Mouse (Mus musculus): ENCODE data around the gene Ralbp1.

The Ralbp1 gene

GRCm38 (mm10) chr17:65885697-65886529, at the start of gene Ralbp1:
Gene Ralbp1, minus strand, starts transcription at chr17:65885798.
- peak; percentile 48 to 63 for DNase-seq (ENCODE audit: low spot score in 2 of 2)

GRCm38 (mm10) chr17:65933741-65934140, 48.1 kb upstream of the Ralbp1 start:
- DNase-seq (ENCODE audit: low spot score in 2 of 2): no peak

DNA sequence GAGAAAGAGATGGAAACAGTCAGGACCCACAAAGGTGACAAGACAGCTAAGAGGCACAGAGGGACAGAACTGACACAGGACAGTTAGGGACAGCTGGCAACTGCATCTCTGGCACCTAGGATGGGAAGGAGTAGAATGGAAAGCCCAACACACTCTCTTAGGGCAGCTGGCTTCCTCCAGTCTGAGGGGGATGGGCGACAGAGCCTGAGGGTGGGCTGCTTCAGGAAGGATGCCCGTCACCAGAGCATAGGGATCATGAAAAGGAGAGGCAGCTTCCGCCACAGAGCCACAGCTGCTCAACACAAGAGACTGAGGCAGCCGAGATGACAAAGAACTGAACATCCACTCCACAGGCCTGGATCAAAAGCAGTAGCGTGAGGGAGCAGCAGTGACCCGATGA, 45.9 kb upstream of the Ralbp1 start:
- no peak for DNase-seq (ENCODE audit: low spot score in 2 of 2)

GRCm38 (mm10) chr17:65930960-65931359, 45.4 kb upstream of the Ralbp1 start:
- DNase-seq (ENCODE audit: low spot score in 2 of 2): peak in 1 of 2 experiments; percentile 52

GRCm38 (mm10) chr17:65930158-65930826, 44.7 kb upstream of the Ralbp1 start:
- no peak for DNase-seq (ENCODE audit: low spot score in 2 of 2)

- DNase-seq (ENCODE audit: low spot score in 2 of 2): no peak
Observed at GRCm38 (mm10) chr17:65929319-65929978, 43.9 kb upstream of the Ralbp1 start.

DNA sequence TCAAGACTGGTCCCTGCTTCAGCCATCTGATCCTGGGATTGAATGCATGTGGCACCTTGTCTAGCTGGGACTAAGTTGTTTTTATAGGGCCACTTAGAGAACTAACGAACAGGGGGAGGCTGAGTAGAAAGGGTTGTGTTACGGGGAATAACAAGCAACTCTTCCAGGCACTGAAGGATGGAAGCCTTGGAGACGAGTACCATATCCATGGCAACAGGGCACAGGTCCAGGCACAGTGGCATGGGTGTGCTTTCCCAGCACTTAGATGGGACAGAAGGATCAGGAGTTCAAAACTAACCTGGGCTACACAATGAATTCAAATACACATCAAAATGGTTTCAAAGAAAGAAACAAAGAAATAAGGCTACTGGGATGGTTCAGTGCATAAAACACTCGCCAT, 41.5 kb upstream of the Ralbp1 start:
- DNase-seq (ENCODE audit: low spot score in 2 of 2): peak; percentile 83

DNA sequence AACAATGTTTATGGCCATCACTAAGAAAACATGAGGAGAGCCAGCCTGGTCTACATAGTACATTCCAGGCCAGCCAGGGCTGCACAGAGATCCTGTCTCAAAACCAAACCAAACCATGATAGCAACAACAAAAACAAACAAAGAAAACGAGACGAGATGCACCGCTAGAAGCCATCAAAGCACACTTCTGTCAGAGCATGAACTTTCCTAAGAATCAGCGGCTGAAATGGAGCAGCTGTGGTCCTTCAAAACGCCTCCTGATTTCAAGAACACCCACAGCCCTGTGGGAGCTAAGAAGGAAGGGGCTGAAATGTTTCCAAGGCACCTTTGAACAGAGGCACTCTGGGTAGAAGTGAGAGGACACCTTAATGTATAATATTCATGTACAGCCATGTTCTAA, 38.6 kb upstream of the Ralbp1 start:
- DNase-seq (ENCODE audit: low spot score in 2 of 2): no peak

DNA sequence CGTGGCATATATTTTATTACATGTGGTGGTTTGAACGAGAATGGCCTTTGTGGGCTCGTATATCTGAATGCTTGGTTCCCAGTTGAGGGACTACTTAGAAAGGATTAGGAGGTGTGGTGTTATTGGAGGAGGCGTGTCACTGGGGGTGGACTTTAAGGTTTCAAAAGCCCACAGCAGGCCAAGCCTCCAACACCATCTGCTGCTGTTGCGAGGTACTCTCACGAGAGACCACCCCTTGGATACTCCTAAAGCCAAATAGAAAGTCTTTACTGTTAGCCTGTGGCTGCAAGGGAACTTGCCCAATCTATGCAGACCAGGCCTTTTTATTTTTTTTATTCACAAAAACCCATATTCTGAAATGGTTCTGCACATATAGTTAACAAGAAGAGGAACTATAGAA, 36.4 kb upstream of the Ralbp1 start:
- no peak for DNase-seq (ENCODE audit: low spot score in 2 of 2)

GRCm38 (mm10) chr17:65919235-65919634, 33.6 kb upstream of the Ralbp1 start:
- no peak for DNase-seq (ENCODE audit: low spot score in 2 of 2)

DNA sequence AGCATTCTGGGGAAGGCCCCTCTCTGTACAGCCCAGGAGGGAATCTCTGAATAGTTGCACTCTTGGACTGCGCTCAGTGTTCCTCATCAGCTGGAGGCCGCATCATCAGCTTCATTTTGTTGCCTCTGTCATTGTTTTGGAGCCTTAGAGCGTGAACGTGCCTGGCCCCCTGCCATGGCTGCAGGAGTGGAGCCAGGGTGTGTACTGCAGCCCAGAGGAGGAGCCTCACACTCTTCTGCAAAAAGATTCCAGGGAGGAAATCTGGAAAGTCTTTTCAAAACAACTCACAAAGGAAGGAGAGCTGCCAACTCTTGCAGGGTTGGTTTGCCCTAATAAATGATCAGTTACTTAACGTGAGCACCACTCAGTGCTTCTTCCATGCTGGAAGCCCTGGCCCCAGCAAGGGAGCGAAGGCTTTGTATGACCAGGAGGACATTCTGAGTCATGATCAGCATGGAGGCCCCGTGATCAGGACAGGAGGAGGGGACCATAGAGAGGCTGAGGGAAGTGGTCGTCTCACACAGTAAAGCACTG, 30.6 kb upstream of the Ralbp1 start:
- DNase-seq (ENCODE audit: low spot score in 2 of 2): peak; percentile 89 to 90

DNA sequence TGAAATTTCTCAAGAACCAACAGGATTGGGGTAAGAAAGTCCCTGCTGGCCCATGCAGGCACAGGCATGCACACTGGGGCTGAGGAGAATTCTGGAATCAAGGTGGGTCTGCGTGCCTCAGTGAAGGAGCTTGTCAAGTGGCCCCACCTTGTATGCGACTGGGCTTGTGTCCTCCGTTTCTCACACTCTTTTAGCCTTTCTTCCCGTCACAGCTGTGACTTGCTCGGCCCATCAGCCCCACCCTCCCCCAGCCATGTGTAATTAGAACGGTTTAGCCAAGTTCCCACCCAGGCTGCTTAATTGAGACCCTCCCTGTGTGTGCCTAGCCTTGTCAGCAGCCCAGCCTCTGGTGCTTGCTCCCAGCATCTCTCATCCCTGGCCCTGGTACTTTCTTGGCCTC, 28.5 kb upstream of the Ralbp1 start:
- no peak for DNase-seq (ENCODE audit: low spot score in 2 of 2)

- DNase-seq (ENCODE audit: low spot score in 2 of 2): no peak
Observed at GRCm38 (mm10) chr17:65912202-65912601, 26.6 kb upstream of the Ralbp1 start.

- no peak for DNase-seq (ENCODE audit: low spot score in 2 of 2)
Observed at GRCm38 (mm10) chr17:65911285-65912069, 25.9 kb upstream of the Ralbp1 start.

GRCm38 (mm10) chr17:65908270-65908669, 22.7 kb upstream of the Ralbp1 start:
- DNase-seq (ENCODE audit: low spot score in 2 of 2): no peak

DNA sequence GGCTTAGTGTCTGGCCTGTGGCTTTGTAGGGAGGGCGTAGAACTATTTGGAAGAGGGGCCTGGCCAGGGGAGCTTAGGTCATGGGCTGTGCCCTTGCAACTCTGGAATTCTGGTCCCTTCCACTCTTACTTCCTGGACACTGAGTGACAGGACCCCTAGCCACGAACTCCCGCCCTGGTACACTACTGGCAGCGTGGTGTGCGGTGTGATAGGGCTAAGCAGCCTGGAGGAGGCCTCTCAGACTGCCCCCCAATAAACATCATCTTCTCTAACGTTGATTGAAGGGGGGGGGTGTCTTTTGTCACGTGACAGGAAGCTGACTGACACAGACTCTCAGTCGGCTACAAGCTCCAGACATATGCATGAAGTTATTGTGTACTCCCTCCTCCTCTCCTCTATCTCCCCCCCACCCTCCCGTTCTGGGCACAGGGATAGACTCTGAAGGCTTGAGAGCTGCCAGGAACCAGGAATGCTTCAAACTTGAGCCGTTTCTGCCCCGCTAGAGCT, 21.4 kb upstream of the Ralbp1 start:
- DNase-seq (ENCODE audit: low spot score in 2 of 2): no peak

DNA sequence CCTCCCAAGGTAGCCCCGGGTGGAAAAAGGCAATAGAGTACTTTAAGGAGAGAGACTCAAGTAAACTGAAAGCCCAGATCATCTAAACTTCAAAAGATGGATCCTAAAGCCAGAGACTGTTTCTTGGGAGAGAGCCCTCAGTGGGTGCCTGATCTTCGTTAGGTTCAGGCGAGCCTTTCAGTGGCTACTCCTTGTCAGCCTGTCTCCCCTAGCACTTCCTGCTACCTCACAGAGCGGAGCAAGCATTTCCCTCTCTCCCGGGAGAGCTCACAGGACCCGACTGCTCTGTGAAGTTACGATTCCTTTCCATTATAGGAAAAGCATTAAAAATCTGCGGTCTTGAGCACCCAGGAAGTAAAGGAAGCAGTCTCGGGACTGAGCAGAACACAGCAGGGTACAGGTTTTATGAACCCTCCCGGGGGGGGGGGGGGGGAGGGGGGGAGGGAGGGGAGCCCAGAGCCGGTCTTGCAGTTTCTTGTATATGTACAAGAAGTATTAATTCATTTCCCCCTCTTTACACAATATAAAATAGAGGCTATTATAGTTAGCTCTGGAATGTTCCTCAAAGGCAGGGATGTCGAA, 20.8 kb upstream of the Ralbp1 start:
- DNase-seq (ENCODE audit: low spot score in 2 of 2): no peak

DNA sequence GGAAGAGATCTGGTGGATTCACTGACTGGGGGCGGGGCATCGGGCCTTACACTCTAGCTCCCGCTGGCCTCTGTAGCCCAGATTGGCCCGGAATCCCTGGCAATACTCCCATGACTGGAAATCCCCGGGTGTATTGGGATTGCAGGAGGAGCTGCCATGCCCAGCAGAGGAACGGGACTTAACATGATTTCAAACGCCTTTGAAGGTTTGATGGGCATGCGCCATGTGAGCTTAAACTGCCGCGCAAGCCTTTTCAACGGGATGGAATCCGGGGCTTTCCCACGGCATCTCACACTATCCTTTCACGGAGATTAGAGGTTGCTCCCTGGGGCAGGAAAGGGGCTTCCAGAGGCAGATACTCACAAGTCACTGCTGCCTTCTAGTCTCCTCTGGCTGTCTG, 19.6 kb upstream of the Ralbp1 start:
- DNase-seq (ENCODE audit: low spot score in 2 of 2): no peak

DNA sequence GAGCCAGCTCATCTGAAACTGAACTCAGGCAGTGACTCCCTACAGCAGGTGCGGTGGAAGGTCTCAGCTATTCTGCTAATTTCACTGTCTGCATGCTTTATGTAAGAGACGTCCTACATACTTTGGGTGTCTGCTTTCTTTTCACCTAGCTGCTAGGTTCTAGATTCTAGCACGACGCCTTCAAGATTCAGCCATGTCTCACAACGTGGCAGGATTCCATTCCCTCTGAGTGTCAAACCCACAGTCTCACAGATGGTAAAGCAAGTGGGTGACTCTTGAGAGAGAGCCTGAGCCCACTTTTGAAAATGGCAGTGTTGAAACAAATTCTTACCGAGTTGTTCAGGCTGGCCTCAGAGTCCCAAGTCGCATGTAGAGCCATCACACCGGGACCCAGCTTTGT, 18.2 kb upstream of the Ralbp1 start:
- no peak for DNase-seq (ENCODE audit: low spot score in 2 of 2)

DNA sequence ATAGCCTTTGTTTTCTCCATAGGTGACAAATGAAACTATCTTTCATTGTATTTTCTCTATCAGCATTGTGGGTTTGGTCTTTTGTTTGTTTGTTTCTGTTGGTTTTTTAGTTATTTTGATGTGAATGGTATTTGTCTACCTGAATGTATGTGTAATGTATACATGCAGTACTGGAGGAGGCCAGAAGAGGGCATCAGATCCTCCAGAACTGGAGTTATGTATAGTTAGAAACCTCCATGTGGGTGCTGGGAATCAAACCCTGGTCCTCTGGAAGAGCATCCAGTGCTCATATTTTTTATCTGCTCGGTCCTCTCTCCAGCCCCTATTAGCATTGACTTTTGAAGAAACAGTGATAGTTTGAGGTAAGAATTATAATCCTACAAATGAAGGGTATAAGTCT, 17.4 kb upstream of the Ralbp1 start:
- DNase-seq (ENCODE audit: low spot score in 2 of 2): no peak

- DNase-seq (ENCODE audit: low spot score in 2 of 2): no peak
Observed at GRCm38 (mm10) chr17:65902281-65902680, 16.7 kb upstream of the Ralbp1 start.
